In genomic region chr2:35979644-35980021, GRCm38 (mm10) we compare ENCODE assay signal across 8 mouse cellular contexts. TPM values are rescaled to one million over a fixed set of nuclear protein-coding genes. Genes with fewer than 3 reads are reported as not detected.
DNase-seq lines count a peak whose midpoint lies in the region; ATAC-seq lines count a peak whose summit lies in the region.

TSS of gene Ttll11 (minus strand) at chr2:35979913.

- H3K4me1 ChIP-seq in hindbrain, embryonic 11.5 days (replicated peaks; ENCODE audit: control insufficient read depth, insufficient read depth, low read length), result no peaks in the 10 kb centered on the region

- peak within 1 kb of the TSS; percentile 91 for H3K4me2 ChIP-seq in hindbrain, embryonic 11.5 days (replicated peaks; ENCODE audit: low read depth, low read length)

- H3K4me3 ChIP-seq in hindbrain, embryonic 11.5 days (ENCODE audit: low read depth, low read length), result peak within 1 kb of the TSS; percentile 82

- DNase-seq in Muller cell, postnatal 12 days (ENCODE audit: inconsistent ontology term), result peak; percentile 91
- DNase-seq in cerebellum, adult 9-11 months, result peak; percentile 96
- DNase-seq in frontal cortex, adult 2 months (ENCODE audit: extremely low spot score in 1 of 2, low spot score in 1 of 2), result peak; percentile 91 to 97
- peak; percentile 91 for DNase-seq in hindbrain, embryonic 11.5 days (ENCODE audit: low spot score)
- peak; percentile 91 to 96 for DNase-seq in layer of hippocampus, postnatal 10 days (ENCODE audit: low spot score in 2 of 2)
- peak; percentile 96 for DNase-seq in lung, postnatal 10 days
- DNase-seq in ovary, postnatal 36 days (ENCODE audit: low spot score), result peak; percentile 92
- peak; percentile 85 for DNase-seq in thymus, postnatal 25 days

- peak within 1 kb of the TSS; percentile 90 for H3K9ac ChIP-seq in hindbrain, embryonic 11.5 days (ENCODE audit: low read depth, low read length)

- H3K36me3 ChIP-seq in hindbrain, embryonic 11.5 days (ENCODE audit: control insufficient read depth, insufficient read depth, low read length), result no peaks in the 10 kb centered on the region

- H3K27ac ChIP-seq in hindbrain, embryonic 11.5 days (ENCODE audit: low read depth, low read length), result peak within 1 kb of the TSS; percentile 76

- H3K9me3 ChIP-seq in hindbrain, embryonic 11.5 days (ENCODE audit: control insufficient read depth, low read length), result no peaks in the 10 kb centered on the region

- WGBS in hindbrain, embryonic 11.5 days, result 0% methylated on average over 36 of the region's 42 CpGs

- ATAC-seq in hindbrain, embryonic 11.5 days (ENCODE audit: low FRiP score), result peak; percentile 95

- H3K27me3 ChIP-seq in hindbrain, embryonic 11.5 days (ENCODE audit: control insufficient read depth, insufficient read depth, low read length), result no peaks in the 10 kb centered on the region

RNA-seq across cellular contexts. Expression of gene Ttll11, which starts in this region (rescaled TPM):
- polyA plus RNA-seq in frontal cortex, adult 2 months (2012; rRNA removed), result 24.8 and 25.6 TPM in 2 replicates
- 1.3 and 1.9 TPM in 2 replicates for polyA plus RNA-seq in hindbrain, embryonic 11.5 days (2014; fragmentation: Nextera tagmentation; extraction: Ambion mirVana)
- total RNA-seq in layer of hippocampus, postnatal 10 days (2021), result 10 to 100 TPM; 14.5 to 15.2 TPM

Comparison
In these comparisons a context has a peak if more than half of its experiments do, and no peak if none do; other contexts are left out.
1. Peak in every context shown above with its lines: DNase-seq, ATAC-seq, H3K4me3 ChIP-seq and H3K27ac ChIP-seq.